Mouse (Mus musculus) frontal cortex, postnatal 10 days (tissue): ENCODE measurements at regions not wholly inside any gene's neighbourhood (a gene's known extent, or its start where the extent isn't known, plus 50 kb on each side); places are given as distances from the start of the nearest gene placed in this dataset.
A peak's percentile ranks its signal among the peaks of the same experiment; 100 is the strongest.

ENCODE experiments used
- DNase-seq, 2 experiments: peaks; one replicate each; pipeline ENCODE4 v3.0.0; 2022; ENCODE audit warnings: low spot score in 2 of 2, mixed read lengths in 1 of 2

DNA sequence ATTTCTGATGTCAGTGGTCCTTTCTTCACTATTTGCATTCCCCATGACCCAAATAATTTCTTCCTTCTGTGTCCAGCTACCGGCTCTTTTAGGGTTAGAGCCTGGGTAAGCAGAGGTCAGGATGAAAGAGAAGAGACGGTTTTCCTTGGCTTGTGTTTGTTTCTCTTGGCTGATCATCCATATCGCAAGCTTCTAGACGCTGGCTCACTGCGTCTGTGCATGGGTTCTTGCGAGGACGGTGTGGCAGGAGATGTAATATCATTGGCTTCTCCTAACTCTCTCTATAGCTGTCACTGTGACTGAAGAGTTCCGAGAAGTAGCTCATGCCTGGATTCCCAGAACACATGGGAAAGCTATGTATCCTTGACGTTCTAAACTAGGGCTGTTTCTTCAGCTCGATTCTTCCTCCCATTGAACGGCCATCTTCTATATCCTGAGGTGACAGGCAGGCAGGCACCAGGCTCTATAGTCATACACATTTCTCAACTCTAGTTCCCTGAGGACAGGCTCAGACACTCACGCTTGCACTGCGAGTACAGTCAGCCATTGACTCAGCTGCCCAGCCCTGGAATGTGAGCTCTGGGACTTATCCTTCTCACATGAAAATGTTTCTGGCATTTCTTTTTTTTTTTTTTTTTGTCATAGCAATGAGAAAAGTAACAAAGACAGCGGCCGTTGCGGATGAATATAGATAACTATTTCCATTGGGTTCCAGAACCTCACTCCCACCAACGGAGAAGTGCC is 85.0 kb downstream of the Bach1 start:
- DNase-seq, result no peak

- no peak for DNase-seq
Observed at GRCm38 (mm10) chr16:87784405-87784994, 85.8 kb downstream of the Bach1 start.

DNA sequence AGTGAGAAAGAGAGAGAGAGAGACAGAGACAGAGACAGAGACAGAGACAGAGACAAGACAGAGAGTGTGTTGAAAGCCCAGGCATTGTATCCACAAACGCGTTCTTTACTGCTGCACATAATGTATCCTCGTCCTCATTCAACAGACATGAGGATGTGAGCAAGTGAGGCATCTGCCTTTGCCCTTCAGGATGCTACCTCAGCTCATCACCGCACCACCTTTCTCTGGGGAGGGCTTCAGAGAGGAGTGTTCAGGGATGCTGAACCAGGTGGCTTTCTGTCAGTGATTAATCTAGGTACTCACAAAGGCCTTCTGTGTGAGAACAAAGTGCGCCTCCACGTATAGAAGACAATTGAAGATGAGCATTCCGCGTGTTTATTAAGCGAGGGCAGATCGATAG is 90.8 kb downstream of the Bach1 start:
- no peak for DNase-seq

- DNase-seq, result no peak
Observed at GRCm38 (mm10) chr16:87789957-87790356, 91.2 kb downstream of the Bach1 start.

GRCm38 (mm10) chr16:87796514-87797248 is 97.9 kb downstream of the Bach1 start:
- DNase-seq, result peak in 1 of 2 experiments; percentile 27

GRCm38 (mm10) chr16:87802317-87802716 is 103.6 kb downstream of the Bach1 start:
- no peak for DNase-seq

DNA sequence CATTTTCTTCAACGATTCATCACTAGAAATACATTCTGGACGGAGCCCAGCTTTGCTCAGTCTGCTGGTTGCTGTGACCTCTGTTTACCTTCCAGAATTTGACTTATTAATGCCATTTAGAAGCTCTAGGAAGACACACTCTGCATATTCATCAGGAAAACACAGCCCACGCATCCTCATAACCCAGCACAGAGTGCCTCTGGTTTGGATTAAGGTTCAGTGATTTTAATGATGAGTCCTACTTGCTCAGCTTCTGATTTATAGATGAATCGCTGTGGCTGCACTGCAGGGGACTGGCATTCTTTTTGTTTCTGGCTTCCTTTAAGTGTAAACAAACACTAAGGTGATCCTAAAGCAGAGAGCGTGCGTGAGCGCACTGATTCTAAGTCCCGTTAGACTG is 118.8 kb downstream of the Bach1 start:
- no peak for DNase-seq

DNA sequence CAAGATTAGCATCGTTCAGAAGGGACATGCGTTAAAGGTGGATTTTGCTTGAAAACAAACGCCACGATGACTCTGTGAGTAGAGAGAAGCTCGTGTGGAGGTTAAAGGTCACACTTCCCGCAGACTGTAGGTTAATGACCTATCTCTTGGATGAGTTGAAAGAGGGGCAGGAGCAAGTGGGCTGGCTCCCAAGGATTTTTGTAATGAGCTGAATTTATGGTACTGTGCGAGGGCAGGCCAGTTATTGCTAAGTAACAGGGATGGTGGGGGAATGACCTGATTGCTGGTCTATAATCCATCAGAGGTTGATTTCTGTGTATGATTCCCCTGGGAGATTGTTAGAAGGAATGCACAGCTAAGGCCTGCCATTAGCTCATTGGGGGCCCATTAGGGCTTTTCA is 135.6 kb downstream of the Bach1 start:
- no peak for DNase-seq

DNA sequence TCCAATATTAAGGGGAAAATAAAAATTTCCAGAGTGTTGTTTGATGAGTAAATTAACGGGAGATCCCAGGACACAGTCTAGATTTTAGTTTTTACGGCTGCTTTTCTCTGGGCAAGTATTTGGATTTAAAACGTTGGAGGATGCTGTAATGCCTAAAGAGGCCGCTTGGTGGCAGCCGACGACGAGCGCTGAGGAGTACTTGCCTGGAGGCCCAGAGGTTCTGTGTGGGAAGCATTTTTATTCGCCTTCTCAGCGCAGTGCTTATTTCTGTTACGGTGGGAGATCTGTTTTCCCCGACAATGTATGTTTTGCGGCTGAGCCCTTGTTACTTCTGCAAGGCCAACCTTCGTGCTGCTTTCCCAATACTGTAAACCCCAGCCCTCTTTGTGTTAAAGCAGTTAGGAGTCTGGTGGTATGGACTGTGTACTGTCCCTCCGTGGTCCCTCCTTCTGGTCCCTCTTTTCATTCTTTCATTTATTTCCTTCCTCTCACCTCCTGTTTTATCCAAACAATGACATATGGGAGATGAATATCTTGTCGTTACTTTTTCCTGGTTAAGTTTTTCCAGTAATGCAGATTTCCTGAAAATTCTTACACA is 142.3 kb downstream of the Bach1 start:
- DNase-seq, result peak; percentile 60 to 81
